Mouse (Mus musculus) ES-E14 (cell line): ENCODE results near the gene Dennd6b.

Experiments used
- CHD2 ChIP-seq: IDR thresholded peaks from 2 replicates; pipeline ENCODE4 v1.6.1; 2014; ENCODE audit warnings: mild to moderate bottlenecking, low read depth, low read length, inconsistent platforms
- HCFC1 ChIP-seq: IDR thresholded peaks from 2 replicates; pipeline ENCODE4 v1.6.1; 2012; ENCODE audit warnings: low read length, inconsistent platforms, borderline replicate concordance; ENCODE audit not compliant: insufficient read depth
- MAFK ChIP-seq: IDR thresholded peaks from 2 replicates; pipeline ENCODE4 v1.6.1; 2014; ENCODE audit warnings: mild to moderate bottlenecking, low read depth, low read length, inconsistent platforms; ENCODE audit not compliant: insufficient read depth
- ZC3H11A ChIP-seq: IDR thresholded peaks from 2 replicates; pipeline ENCODE4 v1.6.1; 2012; ENCODE audit warnings: low read depth, mild to moderate bottlenecking, inconsistent platforms, low read length, borderline replicate concordance
- ZNF384 ChIP-seq: IDR thresholded peaks from 2 replicates; pipeline ENCODE4 v1.6.1; 2012; ENCODE audit warnings: low read depth, low read length, inconsistent platforms

GRCm38 (mm10) chr15:89178260-89178860 lies 17.9 kb downstream of the Dennd6b start:
- no peak for TF ChIP-seq MAFK
- TF ChIP-seq ZC3H11A: no peak
- TF ChIP-seq HCFC1: no peak
- no peak for TF ChIP-seq ZNF384
- no peak for TF ChIP-seq CHD2
